Mouse (Mus musculus) limb, embryonic 11.5 days (tissue): Measurements from ENCODE around the gene 9330159F19Rik. TPM values are rescaled to one million over a fixed set of nuclear protein-coding genes. Genes with fewer than 3 reads are reported as not detected.

ENCODE experiments used
- ATAC-seq: fragments of 200-750 bp; cut with Nextera tagmentation; 2 replicates; pipeline ENCODE4 v1.8.0; 2017; ENCODE audit warnings: low read depth; ENCODE audit not compliant: insufficient number of reproducible peaks, low FRiP score, low TSS enrichment
- DNase-seq: peaks from one replicate; pipeline ENCODE4 v3.0.0-alpha.2; 2015; ENCODE audit warnings: low spot score
- H3K27ac ChIP-seq: fragments of 300-500 bp; sonication (generic); replicated peaks from 2 replicates; pipeline ENCODE4 v1.5.1; 2014; ENCODE audit warnings: low read depth, mild to moderate bottlenecking, low read length
- H3K27me3 ChIP-seq: fragments of 300-500 bp; sonication (generic); 2 replicates; pipeline ENCODE4 v1.6.1; 2014; ENCODE audit warnings: mild to moderate bottlenecking, low read length, mixed read lengths; ENCODE audit not compliant: control insufficient read depth, insufficient read depth
- H3K36me3 ChIP-seq: fragments of 300-500 bp; sonication (generic); 2 replicates; pipeline ENCODE4 v1.6.1; 2014; ENCODE audit warnings: mild to moderate bottlenecking, low read length, moderate library complexity, mixed read lengths; ENCODE audit not compliant: control insufficient read depth, insufficient read depth
- H3K4me1 ChIP-seq: fragments of 300-500 bp; sonication (generic); 2 replicates; pipeline ENCODE4 v1.6.1; 2014; ENCODE audit warnings: low read length, mixed read lengths; ENCODE audit not compliant: control insufficient read depth, insufficient read depth
- H3K4me2 ChIP-seq: fragments of 300-500 bp; sonication (generic); 2 replicates; pipeline ENCODE4 v1.6.1; 2014; ENCODE audit warnings: low read depth, mild to moderate bottlenecking, moderate library complexity; ENCODE audit not compliant: severe bottlenecking
- H3K4me3 ChIP-seq: fragments of 300-500 bp; sonication (generic); 2 replicates; pipeline ENCODE4 v1.5.1; 2014; ENCODE audit warnings: low read depth, low read length
- H3K9ac ChIP-seq: fragments of 300-500 bp; sonication (generic); 2 replicates; pipeline ENCODE4 v1.6.1; 2014; ENCODE audit warnings: mild to moderate bottlenecking, low read length
- H3K9me3 ChIP-seq: fragments of 300-500 bp; sonication (generic); 2 replicates; pipeline ENCODE4 v1.6.1; 2016; ENCODE audit warnings: low read length; ENCODE audit not compliant: control insufficient read depth
- WGBS: fragments of 180-500 bp; shearing (Covaris S2); extraction: QIAGEN DNeasy Blood & Tissue Kit; methylation state at CpG from one replicate; pipeline ENCODE4 v1.1.7; 2014; 5-methylcytosine and 5-hydroxymethylcytosine counted together
- polyA plus RNA-seq: library from polyadenylated mRNA; unstranded; fragments of >200 nt; fragmentation: Nextera tagmentation; extraction: Ambion mirVana; gene quantifications from 2 replicates; pipeline ENCODE4 v1.2.1, GENCODE M21; 2014

9330159F19Rik gene
- polyA plus RNA-seq, 1 experiment from 2014 or later: 0.24 TPM

DNA sequence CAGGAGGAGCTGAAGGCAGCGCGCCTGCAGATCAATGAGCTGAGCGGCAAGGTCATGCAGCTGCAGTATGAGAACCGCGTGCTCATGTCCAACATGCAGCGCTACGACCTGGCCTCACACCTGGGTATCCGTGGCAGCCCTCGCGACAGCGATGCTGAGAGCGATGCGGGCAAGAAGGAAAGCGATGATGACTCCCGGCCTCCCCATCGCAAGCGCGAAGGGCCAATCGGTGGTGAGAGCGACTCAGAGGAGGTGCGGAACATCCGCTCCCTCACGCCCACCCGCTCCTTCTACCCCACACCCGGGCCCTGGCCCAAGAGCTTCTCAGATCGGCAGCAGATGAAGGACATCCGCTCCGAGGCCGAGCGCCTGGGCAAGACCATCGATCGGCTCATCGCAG is 14.6 kb upstream of the 9330159F19Rik start:
- DNase-seq (no peak), ATAC-seq (no peak)
- Histone ChIP-seq H3K4me1 (no peaks in the 10 kb centered on the region), H3K36me3 (no peaks in the 10 kb centered on the region), H3K9ac (no peak overlapping the region), H3K27me3 (no peaks in the 10 kb centered on the region), H3K9me3 (no peaks in the 10 kb centered on the region), H3K4me3 (no peak overlapping the region), H3K27ac (no peak overlapping the region), H3K4me2 (no peak overlapping the region)
- WGBS: 96% methylated on average over 33 of the region's 33 CpGs

DNA sequence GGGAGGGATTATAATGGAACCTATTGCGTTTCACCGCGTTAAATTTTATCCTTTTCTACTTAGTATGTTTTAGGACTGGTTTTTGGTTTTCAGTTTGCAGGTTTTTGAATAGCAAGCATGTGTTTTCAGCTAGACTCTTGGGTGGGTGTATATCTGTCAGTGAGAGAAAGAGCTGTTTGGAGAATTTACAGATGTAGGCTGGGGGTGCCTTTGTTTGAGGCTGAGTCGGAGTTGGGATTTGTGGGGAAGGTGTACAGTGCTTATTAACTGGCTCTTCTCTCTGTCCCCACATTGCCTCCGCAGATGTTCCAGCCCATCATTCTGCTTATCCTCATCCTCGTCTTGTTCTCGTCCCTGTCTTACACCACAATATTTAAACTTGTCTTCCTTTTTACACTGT is 12.8 kb upstream of the 9330159F19Rik start, which contains the start of gene Gm49353:
Gene Gm49353, plus strand, starts transcription at position 313 of the 400 bp plus-strand sequence.
- no peaks in the 10 kb centered on the region for H3K4me1 ChIP-seq
- H3K27ac ChIP-seq: no peak within 1 kb of the TSS
- H3K36me3 ChIP-seq: no peaks in the 10 kb centered on the region
- no peak for ATAC-seq
- H3K27me3 ChIP-seq: no peaks in the 10 kb centered on the region
- DNase-seq: no peak
- no peak within 1 kb of the TSS for H3K4me2 ChIP-seq
- H3K4me3 ChIP-seq: no peak within 1 kb of the TSS
- H3K9me3 ChIP-seq: no peaks in the 10 kb centered on the region
- 86% methylated on average over 7 of the region's 7 CpGs for WGBS
- no peak within 1 kb of the TSS for H3K9ac ChIP-seq

DNA sequence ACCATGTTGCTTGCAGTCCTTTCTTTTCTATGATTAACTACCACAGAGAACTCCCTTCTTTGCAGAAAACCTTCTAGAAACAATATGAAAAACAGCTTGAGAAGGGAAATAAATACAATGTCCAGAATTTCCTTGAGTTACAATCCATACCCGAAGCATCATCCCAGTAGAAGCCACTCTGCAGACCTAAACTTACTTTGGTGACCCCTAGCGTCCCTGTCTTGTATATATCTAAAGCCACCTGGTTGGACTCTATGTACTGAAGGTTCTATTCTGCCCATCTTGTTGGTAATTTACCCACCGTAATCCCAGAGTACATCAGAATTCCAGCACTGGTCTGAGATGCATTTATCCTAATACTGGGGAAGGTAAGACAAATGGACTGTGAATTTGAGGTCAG is 11.6 kb upstream of the 9330159F19Rik start:
- Histone ChIP-seq H3K9me3 (no peaks in the 10 kb centered on the region), H3K36me3 (no peaks in the 10 kb centered on the region), H3K4me1 (no peaks in the 10 kb centered on the region), H3K4me2 (no peak overlapping the region), H3K27ac (no peak overlapping the region), H3K27me3 (no peaks in the 10 kb centered on the region), H3K4me3 (no peak overlapping the region), H3K9ac (no peak overlapping the region)
- WGBS: 75% methylated on average over 3 of the region's 3 CpGs
- ATAC-seq (no peak), DNase-seq (no peak)

DNA sequence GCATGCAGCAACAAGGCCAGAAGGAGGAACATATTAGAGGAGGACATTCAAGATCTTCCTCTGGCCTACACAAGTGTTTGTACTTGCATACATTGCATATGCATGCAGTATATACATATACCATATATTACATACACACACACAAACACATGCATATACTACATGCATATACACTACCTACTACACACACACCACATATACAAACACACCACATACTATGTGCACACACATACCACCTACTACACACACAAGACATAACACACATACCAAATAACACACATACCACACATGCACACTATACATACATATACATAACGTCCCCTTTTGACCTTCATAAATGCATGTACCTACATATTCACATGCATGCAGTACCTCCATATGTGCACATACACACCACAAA is 10.8 kb upstream of the 9330159F19Rik start:
- WGBS: 90% methylated on average over 1 of the region's 1 CpGs
- H3K36me3 ChIP-seq: no peaks in the 10 kb centered on the region

DNA sequence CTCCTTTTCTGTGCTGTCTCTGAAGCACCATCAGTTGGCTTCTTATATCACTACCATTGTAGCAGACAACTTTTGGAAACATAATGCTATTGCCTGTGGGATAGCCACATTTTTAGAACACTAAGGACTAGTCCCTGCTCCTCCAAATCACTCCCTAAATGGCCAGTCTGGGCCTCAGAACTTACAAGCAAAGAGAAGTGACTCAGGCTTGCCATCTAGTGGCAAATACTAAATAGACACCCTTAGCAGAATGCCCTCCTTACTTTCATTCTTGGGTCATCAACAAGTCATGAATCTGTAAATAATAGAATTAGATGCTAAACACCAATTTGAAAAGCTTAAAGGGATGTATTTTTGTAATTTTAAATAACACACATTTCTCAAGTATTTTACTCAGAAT is 4.7 kb upstream of the 9330159F19Rik start:
- ATAC-seq (no peak), DNase-seq (peak; percentile 32)
- H3K36me3 ChIP-seq: no peaks in the 10 kb centered on the region
- no peaks in the 10 kb centered on the region for H3K27me3 ChIP-seq
- H3K4me2 ChIP-seq: no peak overlapping the region
- no peak overlapping the region for H3K4me3 ChIP-seq
- no peaks in the 10 kb centered on the region for H3K9me3 ChIP-seq
- H3K27ac ChIP-seq: no peak overlapping the region
- no peaks in the 10 kb centered on the region for H3K4me1 ChIP-seq
- H3K9ac ChIP-seq: no peak overlapping the region

More for the DNA sequence above, 10.8 kb upstream of the 9330159F19Rik start:
- Histone ChIP-seq H3K4me1 (no peaks in the 10 kb centered on the region), H3K27me3 (no peaks in the 10 kb centered on the region), H3K27ac (no peak overlapping the region), H3K9ac (no peak overlapping the region), H3K4me2 (no peak overlapping the region), H3K9me3 (no peaks in the 10 kb centered on the region), H3K4me3 (no peak overlapping the region)
- DNase-seq (no peak), ATAC-seq (no peak)

DNA sequence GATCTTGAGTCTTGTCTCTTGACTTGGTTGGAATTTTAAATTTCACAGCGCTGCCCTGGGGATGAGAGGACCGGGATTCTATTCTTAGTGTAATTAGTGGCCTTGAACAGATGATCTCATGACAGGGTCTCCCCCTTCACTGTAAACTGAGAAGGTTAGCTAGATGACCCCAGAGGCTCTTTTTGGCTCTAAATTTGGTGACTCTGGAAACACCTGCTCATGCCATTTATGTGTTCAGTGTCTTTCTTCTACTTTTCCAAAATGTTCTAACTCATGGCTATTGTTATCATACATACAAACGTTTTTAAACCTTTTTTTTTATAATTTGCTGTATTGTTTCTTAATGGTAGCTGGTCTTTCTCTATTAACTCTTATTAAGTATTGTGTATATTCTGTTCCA is 2.7 kb upstream of the 9330159F19Rik start:
- Histone ChIP-seq H3K4me2 (no peak overlapping the region), H3K4me1 (no peaks in the 10 kb centered on the region), H3K4me3 (no peak overlapping the region), H3K9me3 (no peaks in the 10 kb centered on the region), H3K36me3 (no peaks in the 10 kb centered on the region), H3K9ac (no peak overlapping the region), H3K27ac (no peak overlapping the region), H3K27me3 (no peaks in the 10 kb centered on the region)
- DNase-seq (no peak), ATAC-seq (no peak)
- WGBS: 49% methylated on average over 3 of the region's 3 CpGs

DNA sequence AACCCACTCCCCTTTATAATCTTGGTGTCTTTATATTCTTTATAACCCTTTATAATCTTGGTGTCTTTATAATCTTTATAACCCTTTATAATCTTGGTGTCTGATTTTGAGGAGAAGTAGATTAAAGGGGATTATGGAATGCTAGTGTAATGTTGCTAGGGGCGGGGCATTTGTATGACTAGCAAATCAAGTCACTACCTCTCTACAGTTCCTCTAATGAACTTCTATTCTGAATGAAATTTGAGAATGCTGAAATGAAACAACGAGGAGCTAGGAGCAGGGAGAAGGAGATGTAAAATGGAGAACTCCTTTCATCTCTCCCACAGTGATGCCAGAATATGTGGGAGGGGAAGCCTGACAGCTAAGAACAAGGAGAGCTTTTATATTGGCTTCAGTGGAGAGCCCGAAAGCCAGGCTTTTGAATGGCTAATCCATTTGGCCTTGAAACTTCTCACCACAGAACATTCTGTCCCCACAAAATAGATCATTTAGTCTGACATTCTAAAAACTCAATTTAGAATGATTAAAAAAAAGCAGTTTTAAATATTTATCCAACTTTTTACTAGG is 2.2 kb downstream of the 9330159F19Rik start:
- no peaks in the 10 kb centered on the region for H3K4me1 ChIP-seq
- DNase-seq: no peak
- H3K4me3 ChIP-seq: no peak overlapping the region
- H3K27me3 ChIP-seq: no peaks in the 10 kb centered on the region
- H3K27ac ChIP-seq: no peak overlapping the region
- H3K9me3 ChIP-seq: no peaks in the 10 kb centered on the region
- H3K36me3 ChIP-seq: no peaks in the 10 kb centered on the region
- 52% methylated on average over 3 of the region's 3 CpGs for WGBS
- ATAC-seq: no peak
- H3K9ac ChIP-seq: no peak overlapping the region
- no peak overlapping the region for H3K4me2 ChIP-seq

DNA sequence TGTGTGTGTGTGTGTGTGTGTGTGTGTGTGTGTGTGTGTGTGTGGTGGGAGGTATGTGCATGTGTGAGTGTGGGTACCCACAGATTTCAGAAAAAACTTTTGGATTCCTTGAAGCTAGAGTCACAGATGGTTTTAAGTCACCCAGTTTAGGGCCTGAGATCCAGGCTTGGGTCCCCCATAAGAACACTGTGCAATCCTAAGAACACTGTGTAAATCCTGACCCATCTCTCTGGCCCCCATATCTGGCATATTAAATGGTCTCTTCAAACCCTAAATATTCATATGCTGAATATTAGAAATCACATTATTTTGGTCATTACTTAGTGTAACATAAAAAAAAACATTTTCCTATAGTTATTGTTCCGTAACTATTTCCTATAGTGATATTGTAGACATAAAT is 5.6 kb downstream of the 9330159F19Rik start:
- WGBS: 94% methylated on average over 1 of the region's 1 CpGs
- Histone ChIP-seq H3K9me3 (no peaks in the 10 kb centered on the region), H3K36me3 (no peaks in the 10 kb centered on the region), H3K4me3 (no peak overlapping the region), H3K4me1 (no peaks in the 10 kb centered on the region), H3K27ac (no peak overlapping the region), H3K4me2 (no peak overlapping the region), H3K9ac (no peak overlapping the region), H3K27me3 (no peaks in the 10 kb centered on the region)
- ATAC-seq: no peak
- no peak for DNase-seq

DNA sequence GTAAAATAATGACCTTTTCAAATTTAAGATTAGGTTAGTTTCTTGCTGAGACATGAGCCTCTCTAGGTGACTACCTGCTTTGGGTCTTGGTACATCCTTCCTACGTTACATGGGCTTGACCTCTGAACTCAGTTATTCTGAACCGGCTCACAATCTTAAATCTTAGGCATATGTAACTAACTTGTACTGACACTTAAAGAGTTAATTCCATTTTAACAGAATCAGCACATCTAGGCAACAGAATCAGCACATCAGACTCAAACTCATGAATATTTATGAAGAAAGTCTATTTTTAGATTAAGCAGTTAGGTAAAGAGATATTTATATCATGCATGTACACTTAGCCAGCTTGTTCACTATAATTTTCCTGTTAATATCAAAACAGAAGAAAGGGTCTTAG is 6.0 kb downstream of the 9330159F19Rik start:
- H3K4me3 ChIP-seq: no peak overlapping the region
- 78% methylated on average over 2 of the region's 2 CpGs for WGBS

More for the DNA sequence above, 6.0 kb downstream of the 9330159F19Rik start:
- Histone ChIP-seq H3K9ac (no peak overlapping the region), H3K27me3 (no peaks in the 10 kb centered on the region), H3K36me3 (no peaks in the 10 kb centered on the region), H3K9me3 (no peaks in the 10 kb centered on the region), H3K27ac (no peak overlapping the region), H3K4me1 (no peaks in the 10 kb centered on the region), H3K4me2 (no peak overlapping the region)
- no peak for ATAC-seq
- DNase-seq: no peak
